Mouse (Mus musculus) forelimb bud, embryonic 11.5 days (tissue): ENCODE data around the gene Wfdc2.

Source experiments
- DNase-seq: peaks from one replicate; pipeline ENCODE4 v3.0.0-alpha.2; 2012; ENCODE audit warnings: low read depth, low spot score

Gene Wfdc2

DNA sequence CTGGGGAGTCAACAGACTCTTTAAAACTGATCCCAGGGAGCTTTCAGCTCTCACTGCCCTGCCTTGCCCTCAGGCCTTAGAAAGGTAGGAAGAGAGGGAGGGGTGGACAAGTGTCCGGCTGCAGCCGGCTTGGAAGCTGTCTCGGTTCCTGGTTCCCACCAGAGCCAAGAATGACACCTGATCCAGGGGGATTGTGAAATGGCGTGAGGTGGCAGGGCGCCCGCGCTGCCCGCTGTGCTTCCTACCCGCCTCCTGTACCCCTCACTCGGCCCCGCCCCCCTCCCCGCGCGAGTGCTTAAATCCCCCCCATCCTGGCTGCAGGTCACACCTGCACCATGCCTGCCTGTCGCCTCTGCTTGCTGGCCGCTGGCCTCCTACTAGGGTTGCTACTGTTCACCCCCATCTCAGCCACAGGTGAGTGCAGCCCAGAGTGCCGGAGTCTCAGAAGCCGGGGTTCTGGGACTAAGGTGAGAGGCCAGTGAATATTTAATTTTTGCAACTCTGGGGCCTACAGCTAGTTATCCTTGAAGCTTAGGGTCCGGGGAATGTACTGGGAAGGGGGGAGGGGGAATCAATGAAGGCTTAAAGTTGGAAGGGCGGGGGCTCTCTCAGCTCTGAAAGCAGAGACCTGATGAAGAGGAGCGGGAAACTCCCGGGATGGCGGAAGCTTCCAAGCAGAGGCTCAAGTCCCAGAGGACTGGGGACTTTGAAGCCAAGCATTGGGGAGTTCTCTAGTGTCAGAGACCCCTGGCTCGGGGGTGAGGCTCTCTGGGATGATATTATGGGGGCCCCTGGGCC lies at the start of gene Wfdc2:
Gene Wfdc2, plus strand, starts transcription at position 23 of the 798 bp plus-strand sequence.
- DNase-seq: peak; percentile 16

DNA sequence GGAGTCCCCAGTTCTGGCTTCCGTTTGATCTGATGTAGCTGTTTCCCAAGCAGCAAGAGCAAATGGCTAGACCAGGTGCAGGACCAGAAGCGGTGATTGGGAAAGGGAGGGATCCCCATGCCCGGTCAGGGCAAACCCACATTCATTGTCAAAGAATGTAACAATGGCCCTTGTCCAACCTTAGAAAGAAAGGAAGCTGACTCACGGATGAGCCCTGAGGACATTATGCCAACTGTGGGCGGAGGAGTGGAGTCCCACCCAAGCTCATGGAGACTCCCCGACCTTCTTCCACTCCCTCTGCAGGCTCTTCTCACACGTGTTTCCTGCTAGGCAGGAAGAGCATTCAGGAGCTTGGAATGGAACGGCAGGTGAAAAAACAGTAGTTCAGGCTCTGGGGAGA lies 48.8 kb upstream of the Wfdc2 start:
- DNase-seq: no peak

DNA sequence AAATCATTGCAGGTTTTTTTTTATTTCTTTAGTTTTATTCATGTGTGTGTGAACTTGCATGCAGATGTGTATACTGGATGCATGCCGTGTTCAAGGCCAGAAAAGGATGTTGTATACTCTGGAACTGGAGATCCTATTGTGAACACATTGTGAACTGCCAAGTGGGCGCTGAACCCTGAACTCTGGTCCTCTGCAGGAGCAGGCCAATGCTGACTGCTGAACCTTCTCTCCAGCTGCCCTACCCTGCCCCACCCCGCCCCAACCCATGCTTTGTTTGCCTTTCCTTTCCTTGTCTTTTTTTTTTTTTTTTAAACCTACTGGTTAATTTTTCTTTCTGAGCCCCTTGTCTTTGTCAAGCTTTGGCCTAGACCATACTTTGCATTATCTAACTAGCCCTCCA lies 47.3 kb upstream of the Wfdc2 start:
- DNase-seq: no peak

DNA sequence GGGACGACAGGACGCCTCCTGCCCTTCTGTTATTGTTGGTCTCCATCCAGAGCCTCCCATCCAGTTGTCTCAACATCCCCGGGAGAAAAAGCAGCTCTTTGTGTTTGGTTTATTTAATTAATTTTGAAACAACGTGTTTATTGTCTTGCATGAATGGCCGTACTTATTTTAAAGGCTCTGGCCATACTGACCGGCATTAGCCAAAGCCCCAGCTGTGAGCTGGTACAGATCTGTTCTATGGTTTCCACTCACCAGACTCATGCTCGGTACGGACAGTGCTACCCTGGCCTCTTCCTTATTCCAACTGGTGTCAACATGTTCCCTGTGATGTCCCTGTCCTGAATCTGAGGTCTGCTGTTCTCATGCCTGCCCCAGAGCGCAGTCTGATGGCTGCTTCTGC lies 46.3 kb upstream of the Wfdc2 start:
- DNase-seq: no peak

DNA sequence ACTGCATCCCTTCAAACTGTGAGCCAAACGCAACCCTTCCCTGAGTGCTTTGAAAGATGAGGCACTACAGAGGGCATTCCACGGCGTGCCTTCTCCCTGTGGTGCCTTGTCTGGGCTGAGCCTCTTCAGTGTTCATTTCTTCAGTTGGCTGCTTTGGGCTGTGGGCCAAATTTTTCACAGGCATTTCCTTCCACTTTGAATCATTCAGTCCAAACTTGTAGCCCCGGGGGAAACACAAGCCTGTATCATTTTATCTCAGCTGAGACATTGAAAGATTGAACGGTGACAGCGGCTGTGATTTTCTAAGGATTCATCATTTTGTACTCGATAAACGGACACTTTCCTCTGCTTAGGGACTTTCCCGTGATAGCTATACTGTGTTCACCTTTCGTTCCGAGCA lies 45.6 kb upstream of the Wfdc2 start:
- DNase-seq: no peak

DNA sequence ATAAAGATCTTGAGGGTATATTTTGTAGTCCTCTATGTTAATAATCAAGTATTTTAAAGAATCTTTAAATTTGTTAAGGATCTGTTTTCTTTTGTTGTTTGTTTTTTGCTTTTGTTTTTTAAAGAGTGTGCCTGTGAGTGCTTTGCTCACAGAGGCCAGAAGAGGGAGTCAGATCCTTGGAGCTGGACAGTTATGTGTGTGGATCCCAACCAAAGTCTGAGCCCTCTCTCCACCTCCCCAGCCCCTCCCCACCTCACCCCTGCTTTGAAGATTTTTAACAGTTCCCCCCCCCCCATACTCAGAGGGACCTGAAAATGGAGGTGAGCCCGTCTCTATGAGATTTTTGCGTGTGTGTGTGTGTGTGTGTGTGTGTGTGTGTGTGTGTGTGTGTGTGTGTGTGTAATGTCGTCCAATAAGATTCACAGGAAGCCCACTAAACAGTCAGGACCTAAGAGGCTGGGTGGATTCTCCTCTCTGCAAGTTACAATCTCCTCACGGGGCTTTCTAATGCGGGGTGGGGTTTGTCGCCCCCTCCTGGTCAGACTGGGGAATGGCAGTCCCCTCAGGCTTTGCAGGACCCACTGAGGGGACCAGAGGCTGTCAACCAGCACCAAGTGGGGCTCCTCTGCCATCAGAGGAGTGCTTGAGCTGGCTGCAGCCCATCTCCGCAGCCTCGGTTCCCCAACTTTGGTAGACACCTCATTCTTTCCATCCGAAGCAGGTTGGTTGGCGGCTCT lies 44.6 kb upstream of the Wfdc2 start:
- DNase-seq: peak; percentile 48

DNA sequence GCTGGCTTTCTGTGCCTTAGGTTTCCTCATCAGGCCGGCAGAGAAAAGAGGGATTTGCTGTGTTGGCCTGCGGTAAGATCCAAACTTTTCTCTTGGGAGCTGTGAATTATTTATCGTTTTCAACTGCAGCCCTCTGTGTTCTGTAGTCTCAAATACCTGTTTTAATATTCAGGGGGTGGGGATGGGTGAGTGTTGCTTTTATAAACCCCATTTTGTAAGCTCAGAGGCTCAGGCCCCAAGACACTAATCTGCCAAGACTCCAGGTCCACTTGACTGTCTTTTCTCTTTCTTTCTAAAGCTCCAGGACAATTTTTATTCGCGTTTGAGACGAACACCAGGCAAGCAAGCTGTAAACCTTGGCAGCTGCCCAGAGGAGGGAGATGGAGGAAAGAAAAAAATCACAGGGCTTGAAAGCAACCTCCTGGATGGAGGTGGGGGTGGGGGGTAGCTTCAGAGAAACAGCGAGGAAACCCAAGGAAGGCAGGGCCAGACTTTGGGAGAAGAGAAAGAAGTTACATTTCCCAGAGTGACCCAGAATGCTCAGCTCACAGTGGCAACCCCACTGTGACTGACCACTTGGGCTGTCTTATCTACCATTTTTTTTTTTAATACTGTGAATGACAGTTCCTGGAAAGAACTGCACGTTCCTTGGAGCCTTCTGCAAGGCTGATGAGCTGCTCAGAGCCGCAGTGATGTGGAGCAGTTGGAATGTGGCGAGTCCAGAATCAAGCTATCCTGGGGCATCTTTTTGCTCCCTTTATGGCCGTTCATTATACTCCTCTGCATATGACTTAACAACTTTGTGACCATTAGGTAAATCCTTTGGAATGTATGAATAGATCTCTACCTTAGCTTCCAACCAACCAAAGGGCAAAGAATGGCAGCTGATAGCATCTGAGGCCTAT lies 43.7 kb upstream of the Wfdc2 start:
- no peak for DNase-seq

DNA sequence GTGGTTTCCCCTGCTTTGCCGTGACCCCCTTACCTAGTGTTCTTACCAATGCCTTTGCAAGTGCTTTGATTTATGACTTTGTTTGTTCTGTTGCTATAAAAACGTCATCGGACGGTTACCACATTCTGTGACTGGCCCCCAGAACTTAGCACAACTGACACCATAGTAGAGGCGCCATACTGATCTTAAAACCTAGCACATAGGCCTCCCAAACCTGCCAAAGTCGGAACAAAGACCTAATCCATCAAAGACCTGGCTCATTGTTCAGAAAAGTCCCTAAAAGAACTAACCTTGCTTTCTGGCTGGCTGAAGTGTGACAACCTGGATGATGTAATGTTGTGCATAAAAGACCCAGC lies 43.1 kb upstream of the Wfdc2 start:
- no peak for DNase-seq

DNA sequence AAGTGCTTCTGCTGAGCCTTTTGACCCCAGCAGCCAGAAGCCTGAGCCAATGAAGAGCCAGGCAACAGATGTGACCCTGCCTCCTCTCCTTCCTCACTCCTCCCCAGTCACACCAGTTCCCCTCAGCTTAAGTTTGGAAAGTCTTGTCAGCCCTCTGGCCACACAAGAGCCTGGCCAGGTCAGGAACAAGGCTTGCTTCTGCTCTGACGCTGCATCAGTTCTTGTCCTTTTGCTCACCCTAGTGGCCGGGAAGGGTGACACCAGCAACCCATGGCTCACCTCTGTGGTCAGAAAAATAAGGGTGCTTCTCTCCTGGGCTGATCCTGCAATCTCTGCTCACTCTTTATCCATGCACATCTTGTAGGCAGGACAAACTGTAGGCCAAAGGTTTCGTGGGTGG lies 41.4 kb upstream of the Wfdc2 start:
- no peak for DNase-seq

DNA sequence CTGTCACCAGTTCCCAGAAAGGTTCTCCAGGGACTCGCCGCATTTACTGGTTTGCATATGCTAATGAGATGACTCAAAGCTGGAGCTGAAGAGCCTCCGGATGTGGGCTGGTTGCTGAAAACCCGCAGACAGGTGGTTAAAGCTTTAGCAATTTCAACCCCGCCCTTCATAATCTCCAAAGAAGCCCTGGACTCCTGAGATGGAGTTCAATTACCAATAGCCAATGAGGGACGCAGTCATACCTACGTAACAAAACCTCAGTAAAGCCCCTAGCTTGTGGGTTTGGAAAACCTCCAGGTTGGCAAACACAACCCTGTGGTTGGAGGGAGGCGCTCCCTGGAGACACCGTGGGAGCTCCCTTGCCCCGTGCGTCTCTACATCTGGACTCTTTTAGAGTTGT lies 40.4 kb upstream of the Wfdc2 start:
- no peak for DNase-seq

DNA sequence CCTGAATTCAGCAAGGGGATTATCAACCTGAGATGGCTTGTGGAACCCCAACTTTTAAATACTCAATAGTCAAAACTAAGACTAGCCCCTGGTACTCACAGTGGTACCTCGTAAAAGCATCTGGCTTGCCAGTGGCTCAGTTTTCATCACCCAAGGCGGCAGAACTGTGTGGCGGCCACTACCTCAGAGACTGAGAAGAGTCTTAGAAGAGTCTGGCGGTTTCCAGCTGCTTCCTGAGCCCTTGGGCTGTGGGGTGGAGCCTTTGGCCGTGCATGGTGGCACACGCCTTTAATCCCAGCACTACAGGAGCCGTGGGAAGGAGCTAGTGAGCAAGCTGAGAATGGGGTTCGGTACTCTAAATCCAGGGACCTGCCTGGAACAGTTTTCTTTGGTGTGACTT lies 39.9 kb upstream of the Wfdc2 start:
- no peak for DNase-seq

DNA sequence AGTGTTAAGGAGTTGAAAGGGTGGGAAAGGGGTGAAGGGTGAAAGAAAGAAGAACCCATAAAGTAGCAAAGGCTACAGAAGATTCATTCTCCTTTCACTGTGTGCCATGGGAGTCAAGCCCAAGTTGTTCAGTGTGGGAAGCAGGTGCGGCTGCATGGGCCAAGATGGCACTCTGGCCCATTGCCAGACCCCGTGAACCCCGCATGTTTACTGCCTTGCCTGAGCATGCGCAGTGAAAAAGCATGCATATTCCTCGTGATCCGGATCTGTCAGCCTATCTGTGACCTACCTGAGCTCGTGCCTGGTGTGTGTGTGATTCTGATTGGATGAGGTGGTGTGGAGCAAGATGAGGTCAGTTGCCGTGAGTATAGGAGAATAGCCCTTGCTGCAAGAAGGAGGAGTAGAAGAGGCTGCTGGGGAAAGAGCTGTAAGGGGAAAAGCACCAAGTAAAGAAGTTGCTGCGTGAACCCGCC lies 38.9 kb upstream of the Wfdc2 start:
- DNase-seq: no peak

DNA sequence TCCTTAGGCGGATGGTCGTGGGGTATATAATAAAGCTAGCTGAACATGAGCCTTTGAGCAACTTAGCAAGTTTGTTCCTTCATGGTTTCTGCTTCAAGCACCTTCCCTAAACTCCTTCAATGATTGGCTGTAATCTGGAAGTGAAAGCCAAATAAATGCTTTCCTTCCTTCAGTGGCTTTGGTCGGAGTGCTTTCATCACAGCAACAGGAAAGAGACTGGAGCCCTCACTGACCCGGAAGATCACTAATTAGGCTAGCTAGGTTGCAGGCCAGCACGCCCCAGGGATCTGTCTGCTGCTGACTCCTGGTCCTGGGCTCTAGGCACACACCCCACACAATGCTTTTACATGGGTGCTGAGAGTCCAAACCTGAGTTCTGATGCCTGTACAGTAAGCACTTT lies 33.7 kb upstream of the Wfdc2 start:
- no peak for DNase-seq

DNA sequence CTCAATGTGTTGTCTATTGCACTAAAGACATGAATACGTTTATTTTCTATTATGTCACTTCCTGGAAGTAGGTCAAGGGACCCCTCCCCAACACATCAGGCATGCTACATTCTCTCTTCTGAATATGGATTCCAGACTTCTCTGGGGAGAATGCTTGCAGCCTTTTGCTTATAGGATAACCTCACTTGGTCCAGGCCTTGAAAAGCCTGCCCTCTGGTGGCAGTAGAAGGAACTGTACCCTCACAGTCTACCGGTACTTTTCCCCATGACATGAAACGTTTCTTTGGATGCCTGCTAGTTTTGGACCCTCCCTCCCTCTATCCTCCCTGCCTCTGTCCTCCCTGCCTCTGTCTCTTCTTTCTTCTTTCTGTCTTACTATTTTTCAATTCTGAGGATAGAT lies 31.0 kb upstream of the Wfdc2 start:
- DNase-seq: peak; percentile 76

DNA sequence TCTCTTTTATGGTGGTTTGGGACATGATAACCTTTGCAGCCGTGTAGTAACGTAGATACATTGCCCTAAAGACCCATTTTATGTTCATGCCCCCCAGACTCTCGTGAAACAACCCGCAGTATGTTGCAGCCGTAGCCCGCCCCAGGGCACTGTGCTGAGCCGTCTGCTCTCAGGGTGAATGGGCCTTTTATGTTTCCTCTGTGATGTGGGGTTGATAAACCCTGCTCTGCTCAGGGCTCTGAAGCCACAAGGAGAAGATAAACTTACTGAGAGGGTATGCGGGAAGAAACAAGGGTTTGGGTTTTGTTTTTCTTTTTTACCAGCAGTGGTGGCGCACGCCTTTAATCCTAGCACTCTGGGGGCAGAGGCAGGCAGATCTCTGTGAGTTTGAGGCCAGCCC lies 27.9 kb upstream of the Wfdc2 start:
- no peak for DNase-seq

DNA sequence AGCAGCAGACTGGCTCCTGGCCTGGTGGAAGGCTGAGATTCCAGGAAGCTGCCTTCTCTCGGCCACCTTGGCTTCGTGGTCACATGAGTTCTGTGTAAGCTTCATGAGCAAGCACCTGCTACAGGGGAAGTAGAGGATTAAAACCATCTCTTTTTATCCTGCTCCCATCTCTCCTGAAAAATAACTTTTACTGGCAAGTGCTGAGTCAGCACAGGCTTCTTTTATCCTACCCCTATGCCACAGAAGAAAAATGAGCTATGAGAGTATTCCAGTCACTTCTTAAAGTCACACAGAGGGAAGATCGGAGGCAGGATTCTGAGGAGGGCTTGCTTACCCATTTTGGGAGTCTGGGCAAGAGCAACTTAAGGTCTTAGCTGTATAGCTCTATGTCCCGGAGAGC lies 25.2 kb upstream of the Wfdc2 start:
- DNase-seq: no peak

DNA sequence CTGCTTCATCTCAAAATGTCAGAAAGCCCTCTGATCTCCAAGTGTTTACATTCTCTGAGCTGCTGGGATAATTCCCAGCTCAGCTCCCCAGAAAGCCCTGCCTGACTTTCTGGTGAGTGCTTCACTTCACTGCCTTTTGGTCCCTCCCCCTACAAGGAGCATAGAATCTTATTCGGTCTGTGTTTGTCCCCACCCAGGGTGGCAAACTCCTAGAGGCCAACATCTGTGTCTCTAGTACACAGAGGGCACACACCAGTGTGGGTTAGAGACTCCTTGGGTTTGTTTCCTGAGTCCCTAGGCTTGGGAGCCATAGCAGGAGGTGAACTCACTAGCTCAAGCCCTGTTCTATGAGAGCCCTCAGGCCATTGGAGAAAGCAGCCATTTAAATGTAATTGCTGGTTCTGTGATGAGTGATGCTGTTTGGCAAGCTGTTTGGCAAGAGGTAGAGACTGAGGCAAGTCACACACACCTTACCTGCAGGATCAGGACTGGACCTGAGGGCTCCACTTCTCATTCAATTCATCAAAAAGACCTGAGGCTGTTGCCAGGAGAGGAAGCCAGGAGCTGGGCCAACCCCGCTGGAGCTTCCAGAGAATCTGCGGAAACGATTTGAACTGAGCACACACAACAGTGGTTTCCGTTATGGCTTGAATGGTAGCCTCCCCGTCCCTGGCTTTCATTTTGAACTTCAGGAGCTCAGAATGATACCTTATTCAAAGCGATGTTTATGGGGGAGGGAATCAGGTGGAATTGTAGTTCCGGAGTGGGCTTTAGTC lies 21.4 kb upstream of the Wfdc2 start:
- no peak for DNase-seq

DNA sequence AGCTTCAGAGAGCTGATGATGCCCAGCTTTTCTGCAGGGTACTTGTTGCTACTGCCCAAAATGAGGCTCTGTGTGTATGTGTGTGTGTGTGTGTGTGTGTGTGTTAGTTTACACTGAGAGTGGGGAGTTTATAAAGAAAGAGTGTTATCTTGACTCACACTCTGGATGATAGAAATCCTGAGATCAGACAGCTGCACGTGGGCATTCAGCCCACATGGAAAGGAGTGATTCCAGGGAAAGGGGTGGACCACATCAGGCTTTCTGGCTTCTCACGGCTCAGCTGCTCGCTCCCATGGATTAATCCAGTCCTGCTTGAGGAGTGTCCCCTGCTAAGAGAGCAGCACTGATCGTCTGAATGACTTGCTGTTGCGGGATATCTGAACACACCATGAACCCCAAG lies 20.1 kb upstream of the Wfdc2 start:
- no peak for DNase-seq

DNA sequence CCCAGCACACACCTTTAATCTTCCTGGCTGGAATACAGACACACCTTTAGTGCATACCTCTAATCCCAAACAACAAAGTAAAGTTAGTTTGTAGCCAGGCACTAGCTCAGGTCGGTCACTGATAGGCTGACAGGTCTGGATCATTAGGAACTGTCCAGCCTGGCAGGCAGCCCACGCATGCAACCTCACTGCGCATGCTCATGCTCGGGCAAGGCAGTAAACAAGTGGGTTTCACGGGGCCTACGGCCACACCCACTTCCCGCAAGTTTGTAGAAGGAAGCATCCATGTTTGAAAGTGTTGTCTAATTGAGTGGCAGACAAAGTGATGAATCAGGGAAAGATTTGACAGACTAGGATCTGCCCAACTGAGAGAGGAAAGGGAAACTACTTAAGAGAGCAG lies 19.6 kb upstream of the Wfdc2 start:
- DNase-seq: no peak

DNA sequence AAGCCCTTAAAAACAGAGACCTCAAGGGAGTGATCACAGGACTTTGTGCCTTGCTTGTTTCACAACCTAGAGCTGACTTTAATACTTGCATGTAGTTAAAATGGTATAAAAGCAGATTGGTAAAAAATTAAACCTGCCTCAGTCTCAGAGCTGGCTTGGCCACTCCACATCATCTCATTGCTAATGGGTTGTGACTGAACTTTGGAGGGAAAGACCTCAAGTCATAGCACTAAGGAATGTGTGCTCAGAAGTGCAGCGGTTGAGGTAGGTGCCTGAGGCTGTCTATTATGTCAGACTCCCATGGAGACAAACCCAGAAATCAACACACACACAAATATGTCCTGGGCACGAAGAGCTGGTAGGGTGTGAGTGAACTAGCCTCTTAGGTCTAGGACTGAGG lies 18.5 kb upstream of the Wfdc2 start:
- DNase-seq: no peak

DNA sequence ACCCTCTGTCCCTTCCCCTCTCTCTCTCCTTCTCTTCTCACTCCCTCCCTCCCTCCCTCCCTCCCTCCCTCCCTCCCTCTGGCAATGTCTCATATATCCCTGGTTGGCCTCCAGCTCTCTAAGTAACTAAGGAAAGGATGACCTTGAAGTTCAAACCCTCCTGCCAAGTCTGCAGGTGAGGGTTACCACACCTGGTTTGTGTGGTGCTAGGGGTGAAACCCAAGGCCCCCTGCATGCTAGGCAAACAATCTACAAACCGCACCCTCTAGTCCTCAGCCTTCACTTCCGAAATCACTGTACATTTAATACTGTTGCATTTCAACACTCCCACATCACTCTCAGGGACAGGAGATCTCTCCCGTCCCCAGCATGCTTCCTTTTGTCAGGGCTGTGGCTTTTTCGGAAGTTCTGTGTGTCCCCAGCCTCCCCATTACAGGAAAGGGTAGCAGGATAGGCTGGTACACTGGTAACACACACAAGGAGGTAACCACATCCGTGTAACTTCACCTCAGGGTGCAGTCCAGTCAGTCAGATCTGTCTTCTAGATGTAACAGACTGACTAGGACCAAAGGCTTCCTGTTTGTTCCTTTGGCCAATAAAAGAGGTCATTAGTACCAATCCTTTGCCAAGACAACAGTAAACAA lies 17.6 kb upstream of the Wfdc2 start:
- DNase-seq: no peak
